Mouse (Mus musculus) bone marrow macrophage, adult 2 months (primary cell): ENCODE measurements around the gene Trpm3.

Experiments used
- CTCF ChIP-seq: IDR thresholded peaks from 2 replicates; pipeline ENCODE4 v1.5.1; 2012; ENCODE audit warnings: low read depth, mild to moderate bottlenecking, low read length, moderate library complexity
- POLR2A ChIP-seq: IDR thresholded peaks from 2 replicates; pipeline ENCODE4 v1.6.1; 2012; ENCODE audit warnings: mild to moderate bottlenecking, low read depth, low read length, borderline replicate concordance

DNA sequence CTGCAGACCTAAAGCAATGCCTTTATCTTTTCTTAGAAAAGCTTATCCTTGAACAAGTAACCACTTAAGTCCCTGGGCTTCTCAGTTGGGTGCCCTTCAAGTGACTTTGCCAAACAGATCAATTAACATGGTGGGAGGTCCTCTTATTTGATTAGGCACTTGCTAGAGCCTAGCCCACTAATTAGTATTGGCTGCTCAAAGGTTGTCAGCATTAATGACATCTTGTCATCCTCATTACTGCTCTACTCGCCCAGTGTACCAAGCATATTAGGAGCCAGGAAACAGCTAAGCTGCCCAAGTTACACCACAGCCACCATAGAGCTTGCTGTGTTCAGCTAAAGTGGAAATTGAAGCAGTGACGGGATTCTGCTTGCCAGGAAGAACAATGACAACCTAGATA is 456.4 kb downstream of the Trpm3 start:
- no peak for TF ChIP-seq POLR2A
- no peak for TF ChIP-seq CTCF
